8 mouse cellular contexts compared by ENCODE assay signal in genomic region chr1:38128919-38129436, GRCm38 (mm10). TPM values are rescaled to one million over a fixed set of nuclear protein-coding genes. Genes with fewer than 3 reads are reported as not detected.
A peak's percentile ranks its signal among the peaks of the same experiment; 100 is the strongest.
DNase-seq lines count a peak whose midpoint lies in the region; ATAC-seq and TF ChIP-seq lines count a peak whose summit lies in the region.

No protein-coding gene starts in this region.

- ATAC-seq in monocyte, adult 5-6 weeks (replicated peaks; ENCODE audit: insufficient number of reproducible peaks, low FRiP score, low TSS enrichment, poor library complexity, severe bottlenecking), result no peak
- ATAC-seq in granulocyte monocyte progenitor cell, adult 5-6 weeks (replicated peaks; ENCODE audit: poor library complexity, severe bottlenecking), result peak; percentile 43
- ATAC-seq in limb, embryonic 14.5 days (ENCODE audit: low FRiP score, low read depth), result no peak; the same call in 1 of the 2 replicates
- ATAC-seq in midbrain, embryonic 16.5 days, result no peak

- H3K9ac ChIP-seq in limb, embryonic 14.5 days (ENCODE audit: low read depth, low read length, severe bottlenecking), result peak overlapping the region; percentile 86
- H3K9ac ChIP-seq in midbrain, embryonic 16.5 days (ENCODE audit: low read depth, low read length), result peak overlapping the region; percentile 86

- DNase-seq in monocyte, adult 2 months (ENCODE audit: low read depth in 1 of 2, low spot score in 2 of 2), result peak; percentile 10 to 19
- DNase-seq in embryo, embryonic 11 days, result peak; percentile 76
- DNase-seq in kidney, adult 18-20 months, result peak; percentile 68
- DNase-seq in limb, embryonic 14.5 days (ENCODE audit: low spot score), result no peak
- DNase-seq in spleen, postnatal 10 days (ENCODE audit: low spot score in 2 of 2), result peak; percentile 64 to 70

- 0% methylated on average over 30 of the region's 68 CpGs for WGBS in limb, embryonic 14.5 days
- under 1% methylated on average over 51 of the region's 68 CpGs for WGBS in midbrain, embryonic 16.5 days

- peak overlapping the region; percentile 82 for H3K27ac ChIP-seq in limb, embryonic 14.5 days (replicated peaks; ENCODE audit: low read depth, low read length)
- H3K27ac ChIP-seq in midbrain, embryonic 16.5 days (ENCODE audit: low read length), result peak overlapping the region; percentile 93

- H3K4me3 ChIP-seq in limb, embryonic 14.5 days (replicated peaks; ENCODE audit: low read length), result peak overlapping the region; percentile 88
- H3K4me3 ChIP-seq in midbrain, embryonic 16.5 days (ENCODE audit: low read depth, low read length), result peak overlapping the region; percentile 85

- no peaks in the 10 kb centered on the region for H3K9me3 ChIP-seq in limb, embryonic 14.5 days (ENCODE audit: control insufficient read depth, low read length)
- no peaks in the 10 kb centered on the region for H3K9me3 ChIP-seq in midbrain, embryonic 16.5 days (replicated peaks; ENCODE audit: control insufficient read depth, low read length, poor library complexity, severe bottlenecking)

- TF ChIP-seq POLR2A in limb, embryonic 14.5 days (IDR thresholded peaks at IDR 0.05; ENCODE audit: borderline replicate concordance, extremely low read depth, insufficient read depth, insufficient read length), result no peak

- peak overlapping the region; percentile 90 for H3K4me2 ChIP-seq in limb, embryonic 14.5 days (replicated peaks; ENCODE audit: low read depth, low read length, severe bottlenecking)
- peak overlapping the region; percentile 83 for H3K4me2 ChIP-seq in midbrain, embryonic 16.5 days (ENCODE audit: low read length)

- H3K27me3 ChIP-seq in limb, embryonic 14.5 days (ENCODE audit: control insufficient read depth, insufficient read depth, low read length), result no peaks in the 10 kb centered on the region
- H3K27me3 ChIP-seq in midbrain, embryonic 16.5 days (ENCODE audit: control insufficient read depth, insufficient read depth, low read depth, low read length), result no peaks in the 10 kb centered on the region

- H3K36me3 ChIP-seq in limb, embryonic 14.5 days (ENCODE audit: control insufficient read depth, insufficient read depth, low read length), result no peaks in the 10 kb centered on the region
- H3K36me3 ChIP-seq in midbrain, embryonic 16.5 days (ENCODE audit: control insufficient read depth, insufficient read depth, low read length), result no peaks in the 10 kb centered on the region

- H3K4me1 ChIP-seq in limb, embryonic 14.5 days (ENCODE audit: control insufficient read depth, insufficient read depth, low read length), result peaks cover 14% of the 10 kb centered on the region
- peaks cover 23% of the 10 kb centered on the region for H3K4me1 ChIP-seq in midbrain, embryonic 16.5 days (ENCODE audit: control insufficient read depth, insufficient read depth, low read length)

RNA-seq across cellular contexts. Expression of gene Rev1, which starts 0.6 kb away (rescaled TPM):
- 15.8 to 26.1 TPM (median 17.2 TPM) in 3 replicates for total RNA-seq in monocyte, adult 5-6 weeks (2017)
- total RNA-seq in granulocyte monocyte progenitor cell, adult 5-6 weeks (2014; fragmentation: Nextera tagmentation), result 34.0 and 35.4 TPM in 2 replicates
- 41.4 and 52.3 TPM in 2 replicates for total RNA-seq in granulocyte monocyte progenitor cell, adult 5-6 weeks (2017)
- 26.1 and 29.9 TPM in 2 replicates for polyA plus RNA-seq in limb, embryonic 14.5 days (2012; rRNA removed)
- 23.4 and 30.7 TPM in 2 replicates for polyA plus RNA-seq in limb, embryonic 14.5 days (2014; fragmentation: Nextera tagmentation; extraction: Ambion mirVana)
- polyA plus RNA-seq in midbrain, embryonic 16.5 days (2015; fragmentation: Nextera tagmentation; extraction: Ambion mirVana), result 35.3 and 39.3 TPM in 2 replicates
